Mouse (Mus musculus) intestine, embryonic 16.5 days (tissue): ENCODE results near the gene Tmem233. TPM values are rescaled to one million over a fixed set of nuclear protein-coding genes. Genes with fewer than 3 reads are reported as not detected.

Experiments used
- ATAC-seq: fragments of 200-750 bp; cut with Nextera tagmentation; 2 replicates; pipeline ENCODE4 v1.8.0; 2017; ENCODE audit warnings: moderate TSS enrichment, moderate library complexity
- H3K27ac ChIP-seq: fragments of 300-500 bp; sonication (generic); 2 replicates; pipeline ENCODE4 v1.5.1; 2014; ENCODE audit warnings: mild to moderate bottlenecking, low read length
- H3K27me3 ChIP-seq: fragments of 300-500 bp; sonication (generic); replicated peaks from 2 replicates; pipeline ENCODE4 v1.6.1; 2014; ENCODE audit warnings: low read length, control low read depth, mixed read lengths; ENCODE audit not compliant: control insufficient read depth, insufficient read depth
- H3K36me3 ChIP-seq: fragments of 300-500 bp; sonication (generic); 2 replicates; pipeline ENCODE4 v1.6.1; 2014; ENCODE audit warnings: low read length, control low read depth; ENCODE audit not compliant: control insufficient read depth, insufficient read depth
- H3K4me1 ChIP-seq: fragments of 300-500 bp; sonication (generic); 2 replicates; pipeline ENCODE4 v1.6.1; 2014; ENCODE audit warnings: low read length, control low read depth, mixed read lengths; ENCODE audit not compliant: control insufficient read depth, insufficient read depth
- H3K4me2 ChIP-seq: fragments of 300-500 bp; sonication (generic); 2 replicates; pipeline ENCODE4 v1.6.1; 2014; ENCODE audit warnings: low read depth, low read length, control low read depth
- H3K4me3 ChIP-seq: fragments of 300-500 bp; sonication (generic); 2 replicates; pipeline ENCODE4 v1.5.1; 2014; ENCODE audit warnings: mild to moderate bottlenecking, low read length
- H3K9ac ChIP-seq: fragments of 300-500 bp; sonication (generic); 2 replicates; pipeline ENCODE4 v1.6.1; 2014; ENCODE audit warnings: low read depth, low read length
- H3K9me3 ChIP-seq: fragments of 300-500 bp; sonication (generic); 2 replicates; pipeline ENCODE4 v1.6.1; 2016; ENCODE audit warnings: low read length, control low read depth; ENCODE audit not compliant: control insufficient read depth
- WGBS: fragments of 180-500 bp; shearing (Covaris S2); extraction: QIAGEN DNeasy Blood & Tissue Kit; methylation state at CpG from one replicate; pipeline ENCODE4 v1.1.7; 2014; 5-methylcytosine and 5-hydroxymethylcytosine counted together
- polyA plus RNA-seq: library from polyadenylated mRNA; unstranded; fragments of >200 nt; fragmentation: Nextera tagmentation; extraction: Ambion mirVana; gene quantifications from 2 replicates; pipeline ENCODE4 v1.2.1, GENCODE M21; 2015

Tmem233 gene
- polyA plus RNA-seq, 1 experiment from 2014 or later, result not detected

DNA sequence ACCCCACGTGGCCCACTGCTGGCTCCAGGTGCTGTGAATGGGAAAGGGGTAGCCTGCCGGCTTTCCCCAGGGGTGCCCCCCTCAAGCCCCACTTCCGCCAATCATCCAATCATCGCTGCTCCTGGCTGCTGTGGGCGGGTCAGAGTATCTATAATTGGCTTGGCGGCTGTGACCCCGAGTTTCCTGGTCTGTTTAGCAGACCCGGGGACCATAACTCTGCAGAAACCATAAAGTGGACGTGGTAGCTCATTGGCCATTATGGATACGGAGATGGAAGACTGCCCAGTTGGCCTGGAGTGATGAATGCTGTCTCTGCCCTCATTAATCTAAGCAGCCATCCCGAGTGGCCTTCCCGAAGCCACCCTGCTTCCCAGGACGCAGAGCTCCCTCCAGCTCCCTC lies 79.2 kb downstream of the Tmem233 start:
- Histone ChIP-seq H3K4me3 (no peak overlapping the region), H3K4me1 (no peaks in the 10 kb centered on the region), H3K9ac (no peak overlapping the region), H3K36me3 (no peaks in the 10 kb centered on the region), H3K27me3 (no peaks in the 10 kb centered on the region), H3K4me2 (no peak overlapping the region), H3K9me3 (no peaks in the 10 kb centered on the region), H3K27ac (no peak overlapping the region)
- WGBS, result 56% methylated on average over 13 of the region's 13 CpGs
- ATAC-seq, result no peak

DNA sequence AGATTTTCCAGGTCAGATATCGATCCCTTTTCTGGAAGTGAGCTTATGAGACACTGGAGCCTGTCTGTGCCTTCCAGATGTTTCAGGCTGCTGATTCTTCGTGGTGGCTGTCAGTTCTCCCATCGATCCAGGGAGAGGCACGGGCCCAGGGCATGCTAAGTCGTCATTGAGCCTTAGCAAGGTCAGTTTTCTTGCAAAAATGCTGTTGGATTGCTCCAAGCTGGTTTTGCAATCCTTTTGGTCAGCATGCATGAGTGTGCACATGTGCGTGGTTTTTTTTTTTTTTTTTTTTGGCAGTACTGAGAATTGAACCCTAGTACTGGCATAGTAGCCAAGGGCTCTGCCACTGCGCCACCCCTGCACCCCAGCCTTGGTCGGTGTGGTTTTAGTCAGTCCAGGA lies 79.9 kb downstream of the Tmem233 start:
- Histone ChIP-seq H3K9ac (no peak overlapping the region), H3K27me3 (no peaks in the 10 kb centered on the region), H3K27ac (no peak overlapping the region), H3K4me3 (no peak overlapping the region), H3K4me2 (no peak overlapping the region), H3K9me3 (no peaks in the 10 kb centered on the region), H3K4me1 (no peaks in the 10 kb centered on the region), H3K36me3 (no peaks in the 10 kb centered on the region)
- no peak for ATAC-seq
- WGBS, result 83% methylated on average over 8 of the region's 8 CpGs

DNA sequence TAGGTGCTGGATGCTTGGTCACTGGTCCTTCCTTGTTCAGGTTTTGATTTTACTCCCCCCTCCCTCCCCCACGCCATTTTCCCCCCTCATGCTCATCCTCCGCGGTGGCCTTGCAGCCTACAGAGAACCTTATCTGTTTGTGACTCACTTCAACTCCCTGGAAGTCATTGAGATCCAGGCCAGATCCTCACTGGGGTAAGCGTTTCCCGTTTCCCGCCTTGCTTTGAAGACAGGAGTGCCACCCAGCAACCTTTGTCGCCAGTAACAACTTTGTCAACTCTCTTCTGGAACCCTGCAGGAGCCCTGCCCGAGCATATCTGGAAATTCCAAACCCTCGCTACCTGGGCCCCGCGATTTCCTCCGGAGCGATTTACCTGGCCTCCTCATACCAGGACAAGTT lies 85.7 kb downstream of the Tmem233 start:
- Histone ChIP-seq H3K9ac (no peak overlapping the region), H3K9me3 (no peaks in the 10 kb centered on the region), H3K27ac (no peak overlapping the region), H3K36me3 (peaks cover 4% of the 10 kb centered on the region; the same call in 1 of the 2 replicates), H3K4me3 (no peak overlapping the region), H3K4me2 (no peak overlapping the region), H3K27me3 (no peaks in the 10 kb centered on the region), H3K4me1 (no peaks in the 10 kb centered on the region)
- no peak for ATAC-seq
- WGBS, result 77% methylated on average over 13 of the region's 13 CpGs

DNA sequence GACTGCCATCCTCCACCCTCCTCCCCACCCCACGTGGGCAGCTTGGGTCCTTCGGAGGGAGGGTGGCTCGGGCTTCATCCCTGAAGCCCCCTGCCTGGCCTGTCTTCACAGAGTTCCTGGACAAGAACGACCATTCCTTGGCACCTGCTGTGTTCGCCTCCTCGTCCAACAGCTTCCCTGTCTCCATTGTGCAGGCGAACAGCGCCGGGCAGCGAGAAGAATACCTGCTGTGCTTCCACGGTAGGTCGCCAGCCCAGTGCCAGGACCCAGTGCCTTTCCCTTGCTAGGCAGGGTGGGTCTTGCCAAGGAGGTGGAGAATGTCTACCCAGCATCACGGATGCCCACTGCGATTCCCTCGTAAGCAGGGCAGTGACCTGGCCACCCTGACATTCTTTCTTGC lies 88.9 kb downstream of the Tmem233 start:
- WGBS, result 91% methylated on average over 15 of the region's 15 CpGs
- Histone ChIP-seq H3K4me3 (no peak overlapping the region), H3K9me3 (peaks cover 3% of the 10 kb centered on the region; the same call in 1 of the 2 replicates), H3K4me2 (no peak overlapping the region), H3K27ac (no peak overlapping the region), H3K4me1 (no peaks in the 10 kb centered on the region), H3K36me3 (peaks cover 23% of the 10 kb centered on the region), H3K9ac (no peak overlapping the region), H3K27me3 (no peaks in the 10 kb centered on the region)
- no peak for ATAC-seq

DNA sequence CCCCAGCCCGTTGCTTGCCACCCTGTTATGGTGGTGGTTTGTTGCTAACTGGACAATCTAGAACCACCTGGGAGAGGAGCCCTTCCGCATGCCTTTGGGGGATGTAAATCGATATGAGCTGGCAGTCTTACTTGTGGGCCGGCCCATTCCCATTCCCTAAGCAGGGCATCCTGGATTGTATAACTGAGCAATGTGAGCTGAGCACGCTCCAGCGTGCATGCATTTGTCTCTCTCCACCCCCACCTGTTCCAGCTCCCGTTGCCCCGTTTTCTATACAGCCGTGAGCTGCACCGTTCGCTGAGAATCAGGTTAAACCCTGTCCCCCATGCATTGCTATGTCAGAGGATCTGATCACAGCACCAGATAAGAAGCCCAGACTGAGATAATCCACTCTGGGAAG lies 91.3 kb downstream of the Tmem233 start:
- peaks cover 30% of the 10 kb centered on the region for H3K36me3 ChIP-seq
- no peaks in the 10 kb centered on the region for H3K27me3 ChIP-seq
- no peaks in the 10 kb centered on the region for H3K4me1 ChIP-seq
- H3K27ac ChIP-seq, result no peak overlapping the region
- no peak overlapping the region for H3K4me2 ChIP-seq
- no peak overlapping the region for H3K9ac ChIP-seq
- 98% methylated on average over 11 of the region's 11 CpGs for WGBS
- no peak for ATAC-seq
- peaks cover 3% of the 10 kb centered on the region; the same call in 1 of the 2 replicates for H3K9me3 ChIP-seq
- no peak overlapping the region for H3K4me3 ChIP-seq

Other genes starting within 250 kb of the Tmem233 start
- gene Cit, start 238.0 kb downstream of the Tmem233 start, polyA plus RNA-seq, result 20.0 and 21.5 TPM in 2 replicates
- 74.8 and 83.1 TPM in 2 replicates for gene Prkab1, start 58.7 kb downstream of the Tmem233 start, polyA plus RNA-seq
- gene Ccdc60, start 205.7 kb upstream of the Tmem233 start, polyA plus RNA-seq, result 1.6 TPM in 2 replicates